Mouse (Mus musculus): ENCODE results near the gene Pias4.

DNA sequence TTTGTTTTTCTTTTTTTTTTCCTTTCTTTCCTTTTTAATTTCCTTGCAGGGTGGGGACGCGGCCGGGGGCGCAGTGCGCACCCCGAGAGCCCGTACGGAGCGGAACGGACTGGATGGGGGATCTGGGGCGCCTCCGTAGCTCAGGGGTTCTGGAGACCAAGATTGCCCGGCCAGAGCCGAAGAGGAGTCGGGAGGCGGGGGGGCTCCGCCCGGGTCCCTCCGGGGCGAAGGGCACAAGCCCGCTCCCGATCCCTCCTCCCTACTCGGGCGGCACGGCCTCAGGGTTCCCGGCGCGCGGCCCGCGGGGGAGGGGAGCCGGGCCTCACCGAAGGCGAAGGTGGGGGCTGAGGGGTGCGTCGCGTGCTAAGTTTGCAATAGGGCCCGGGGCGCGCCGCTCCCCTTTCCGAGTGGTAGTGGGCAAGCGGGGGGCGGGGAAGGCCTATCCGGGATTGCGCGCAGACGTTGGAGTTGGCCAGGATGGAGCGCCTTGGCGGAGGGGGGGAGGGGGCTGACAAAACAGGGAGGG lies 31.0 kb downstream of the Pias4 start:
- TF ChIP-seq MYOG (IDR thresholded peaks at IDR 0.05; ENCODE audit: control insufficient read depth, extremely low read depth, insufficient read length) (no peak), USF1 (IDR thresholded peaks at IDR 0.05; ENCODE audit: low read depth) (no peak), CTCF (IDR thresholded peaks at IDR 0.05; ENCODE audit: control insufficient read depth, insufficient read depth, insufficient read length) (no peak), MAX (IDR thresholded peaks at IDR 0.05) (no peak), CEBPB (IDR thresholded peaks at IDR 0.05; ENCODE audit: low read depth) (no peak)
